Mouse (Mus musculus): ENCODE results near the gene Phactr1. TPM values are rescaled to one million over a fixed set of nuclear protein-coding genes. Genes with fewer than 3 reads are reported as not detected.
A peak's percentile ranks its signal among the peaks of the same experiment; 100 is the strongest.

Gene Phactr1
- polyA plus RNA-seq, 1 experiment from 2014 or later = 6.8 TPM

GRCm38 (mm10) chr13:43176676-43177075, 496.3 kb downstream of the Phactr1 start:
- no peaks in the 10 kb centered on the region for H3K9me3 ChIP-seq (ENCODE audit: control insufficient read depth)
- peaks cover 4% of the 10 kb centered on the region for H3K4me1 ChIP-seq (replicated peaks; ENCODE audit: control insufficient read depth, insufficient read depth, low read length)
- H3K9ac ChIP-seq (ENCODE audit: low read depth, low read length) = no peak overlapping the region
- ATAC-seq = no peak
- WGBS = 89% methylated on average over 3 of the region's 3 CpGs
- H3K4me2 ChIP-seq (replicated peaks; ENCODE audit: low read depth) = no peak overlapping the region
- H3K27me3 ChIP-seq (replicated peaks; ENCODE audit: control insufficient read depth, insufficient read depth, low read length) = no peaks in the 10 kb centered on the region
- no peak for TF ChIP-seq CTCF (IDR thresholded peaks at IDR 0.05; ENCODE audit: low read depth)
- no peaks in the 10 kb centered on the region for H3K36me3 ChIP-seq (ENCODE audit: control insufficient read depth, insufficient read depth)
- H3K4me3 ChIP-seq (ENCODE audit: low read depth, low read length) = no peak overlapping the region
- H3K27ac ChIP-seq (ENCODE audit: low read depth, low read length) = no peak overlapping the region

DNA sequence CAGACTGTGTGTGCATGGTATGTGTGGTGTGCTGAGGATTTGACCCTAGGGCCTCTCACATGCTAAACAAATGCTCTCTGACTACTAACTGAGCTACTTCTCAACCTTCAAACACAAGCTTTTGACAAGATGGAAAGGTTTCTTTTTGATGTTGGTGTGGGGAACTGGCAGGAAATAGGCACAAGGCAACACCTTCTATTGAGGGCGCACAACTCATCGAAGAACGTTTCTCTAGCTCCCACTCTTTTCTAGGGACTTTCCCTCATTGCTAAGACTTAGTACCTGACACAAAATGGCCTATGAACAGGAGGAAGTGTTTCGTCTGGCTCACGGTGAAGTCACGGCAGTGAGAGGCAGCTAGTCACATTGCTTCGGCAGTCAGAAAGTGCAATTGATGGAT, 496.9 kb downstream of the Phactr1 start:
- ATAC-seq = no peak
- no peak overlapping the region for H3K9ac ChIP-seq (ENCODE audit: low read depth, low read length)
- H3K4me1 ChIP-seq (replicated peaks; ENCODE audit: control insufficient read depth, insufficient read depth, low read length) = no peaks in the 10 kb centered on the region
- no peak for TF ChIP-seq CTCF (IDR thresholded peaks at IDR 0.05; ENCODE audit: low read depth)
- no peak overlapping the region for H3K4me2 ChIP-seq (replicated peaks; ENCODE audit: low read depth)
- 88% methylated on average over 7 of the region's 7 CpGs for WGBS
- H3K27ac ChIP-seq (ENCODE audit: low read depth, low read length) = no peak overlapping the region
- H3K36me3 ChIP-seq (ENCODE audit: control insufficient read depth, insufficient read depth) = no peaks in the 10 kb centered on the region
- no peak overlapping the region for H3K4me3 ChIP-seq (ENCODE audit: low read depth, low read length)
- no peaks in the 10 kb centered on the region for H3K9me3 ChIP-seq (ENCODE audit: control insufficient read depth)
- H3K27me3 ChIP-seq (replicated peaks; ENCODE audit: control insufficient read depth, insufficient read depth, low read length) = no peaks in the 10 kb centered on the region

DNA sequence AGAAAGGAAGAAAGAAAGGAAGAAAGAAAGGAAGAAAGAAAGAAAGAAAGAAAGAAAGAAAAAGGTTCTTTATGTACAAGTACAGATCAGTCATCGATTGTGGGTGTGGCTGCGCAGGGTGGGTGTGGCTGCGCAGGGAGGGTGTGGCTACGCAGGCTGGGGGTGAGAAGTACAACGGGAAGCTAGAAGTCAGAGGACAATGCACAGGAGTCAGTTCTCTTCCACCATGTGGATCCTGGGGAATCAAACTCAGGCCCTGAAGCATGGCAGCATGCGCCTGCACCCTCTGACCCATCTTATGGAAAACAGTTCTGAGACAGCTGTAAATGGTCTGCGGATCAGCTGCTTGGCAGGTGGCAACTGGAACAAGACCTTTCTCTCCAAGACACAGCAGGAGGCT, 500.7 kb downstream of the Phactr1 start:
- H3K36me3 ChIP-seq (ENCODE audit: control insufficient read depth, insufficient read depth) = no peaks in the 10 kb centered on the region
- 54% methylated on average over 7 of the region's 7 CpGs for WGBS
- no peaks in the 10 kb centered on the region for H3K27me3 ChIP-seq (replicated peaks; ENCODE audit: control insufficient read depth, insufficient read depth, low read length)
- H3K4me1 ChIP-seq (replicated peaks; ENCODE audit: control insufficient read depth, insufficient read depth, low read length) = no peaks in the 10 kb centered on the region
- H3K4me2 ChIP-seq (replicated peaks; ENCODE audit: low read depth) = no peak overlapping the region
- H3K9ac ChIP-seq (ENCODE audit: low read depth, low read length) = no peak overlapping the region
- H3K4me3 ChIP-seq (ENCODE audit: low read depth, low read length) = no peak overlapping the region
- H3K9me3 ChIP-seq (ENCODE audit: control insufficient read depth) = no peaks in the 10 kb centered on the region
- H3K27ac ChIP-seq (ENCODE audit: low read depth, low read length) = no peak overlapping the region
- ATAC-seq = no peak
- no peak for TF ChIP-seq CTCF (IDR thresholded peaks at IDR 0.05; ENCODE audit: low read depth)

DNA sequence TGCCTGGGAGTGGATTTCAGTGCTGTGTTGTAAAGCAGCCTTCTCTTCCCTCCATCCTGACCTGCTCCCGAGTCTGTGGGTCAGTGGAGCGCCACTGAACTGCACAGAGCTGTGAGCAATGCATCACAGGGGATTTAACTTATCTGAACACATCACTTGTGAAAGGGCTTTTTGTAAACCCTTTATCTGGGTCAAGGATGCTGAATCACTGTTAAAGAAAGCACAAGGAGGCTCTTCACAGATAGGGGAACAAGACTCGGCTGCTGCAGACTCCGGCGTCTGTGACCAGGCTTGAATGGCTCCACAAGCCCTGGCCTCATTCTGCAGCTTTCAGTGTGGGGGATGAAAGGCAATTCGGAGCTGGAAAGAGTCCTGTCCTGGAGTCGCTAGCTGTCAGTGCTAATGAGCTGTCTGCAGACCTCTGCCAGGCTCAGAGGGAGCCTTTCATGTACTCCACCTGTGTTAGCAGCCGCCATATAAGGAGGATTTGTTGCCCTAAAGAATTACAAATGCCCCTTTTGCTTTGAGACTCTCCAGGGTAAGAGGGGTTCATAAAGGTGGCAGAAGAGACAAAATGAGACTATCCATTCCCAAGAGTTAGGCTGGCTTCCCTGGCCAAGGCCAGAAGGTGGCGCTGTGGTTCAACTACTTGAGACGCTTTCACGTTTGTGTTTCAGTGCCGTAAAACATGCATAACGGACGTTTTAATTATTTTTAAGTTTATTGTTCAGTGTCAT, 502.2 kb downstream of the Phactr1 start:
- H3K4me3 ChIP-seq (ENCODE audit: low read depth, low read length) = peak overlapping the region; percentile 4; the same call in 1 of the 2 replicates
- H3K4me1 ChIP-seq (replicated peaks; ENCODE audit: control insufficient read depth, insufficient read depth, low read length) = no peaks in the 10 kb centered on the region
- no peaks in the 10 kb centered on the region for H3K9me3 ChIP-seq (ENCODE audit: control insufficient read depth)
- TF ChIP-seq CTCF (IDR thresholded peaks at IDR 0.05; ENCODE audit: low read depth) = peak; percentile 89
- 22% methylated on average over 14 of the region's 14 CpGs for WGBS
- H3K4me2 ChIP-seq (replicated peaks; ENCODE audit: low read depth) = peak overlapping the region; percentile 56
- H3K9ac ChIP-seq (ENCODE audit: low read depth, low read length) = no peak overlapping the region
- no peak for ATAC-seq
- no peaks in the 10 kb centered on the region for H3K27me3 ChIP-seq (replicated peaks; ENCODE audit: control insufficient read depth, insufficient read depth, low read length)
- no peaks in the 10 kb centered on the region for H3K36me3 ChIP-seq (ENCODE audit: control insufficient read depth, insufficient read depth)
- H3K27ac ChIP-seq (ENCODE audit: low read depth, low read length) = no peak overlapping the region

GRCm38 (mm10) chr13:43183248-43184055, 503.0 kb downstream of the Phactr1 start:
- H3K9me3 ChIP-seq (ENCODE audit: control insufficient read depth) = no peaks in the 10 kb centered on the region
- peak overlapping the region; percentile 56 for H3K4me2 ChIP-seq (replicated peaks; ENCODE audit: low read depth)
- H3K36me3 ChIP-seq (ENCODE audit: control insufficient read depth, insufficient read depth) = no peaks in the 10 kb centered on the region
- no peak overlapping the region for H3K9ac ChIP-seq (ENCODE audit: low read depth, low read length)
- no peaks in the 10 kb centered on the region for H3K4me1 ChIP-seq (replicated peaks; ENCODE audit: control insufficient read depth, insufficient read depth, low read length)
- WGBS = 30% methylated on average over 8 of the region's 8 CpGs
- no peaks in the 10 kb centered on the region for H3K27me3 ChIP-seq (replicated peaks; ENCODE audit: control insufficient read depth, insufficient read depth, low read length)
- no peak overlapping the region for H3K27ac ChIP-seq (ENCODE audit: low read depth, low read length)
- no peak for ATAC-seq
- no peak for TF ChIP-seq CTCF (IDR thresholded peaks at IDR 0.05; ENCODE audit: low read depth)
- peak overlapping the region; percentile 4; the same call in 1 of the 2 replicates for H3K4me3 ChIP-seq (ENCODE audit: low read depth, low read length)

DNA sequence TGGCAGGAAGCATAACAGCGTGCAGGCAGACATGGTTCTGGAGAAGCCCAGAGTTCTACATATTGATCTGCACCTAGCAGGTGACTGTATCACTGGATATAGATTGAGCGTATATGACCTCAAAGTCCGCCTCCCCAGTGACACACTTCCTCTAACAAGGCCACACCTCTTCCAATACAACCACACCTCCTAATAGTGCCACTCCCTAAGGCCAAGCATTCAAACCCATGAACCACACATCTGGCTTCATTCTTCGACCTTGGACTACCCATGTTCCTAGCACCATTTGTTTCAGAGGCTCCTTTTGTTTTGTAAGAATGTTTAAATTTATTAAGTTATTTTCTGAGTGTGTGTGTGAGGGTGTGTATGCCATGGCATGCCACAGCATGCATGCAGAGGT, 507.3 kb downstream of the Phactr1 start:
- TF ChIP-seq CTCF (IDR thresholded peaks at IDR 0.05; ENCODE audit: low read depth) = no peak
- ATAC-seq = no peak
- Histone ChIP-seq H3K4me3 (ENCODE audit: low read depth, low read length) (no peak overlapping the region), H3K27ac (ENCODE audit: low read depth, low read length) (no peak overlapping the region), H3K9me3 (ENCODE audit: control insufficient read depth) (no peaks in the 10 kb centered on the region), H3K4me2 (replicated peaks; ENCODE audit: low read depth) (no peak overlapping the region), H3K27me3 (replicated peaks; ENCODE audit: control insufficient read depth, insufficient read depth, low read length) (no peaks in the 10 kb centered on the region), H3K4me1 (replicated peaks; ENCODE audit: control insufficient read depth, insufficient read depth, low read length) (no peaks in the 10 kb centered on the region), H3K36me3 (ENCODE audit: control insufficient read depth, insufficient read depth) (no peaks in the 10 kb centered on the region), H3K9ac (ENCODE audit: low read depth, low read length) (no peak overlapping the region)
- WGBS = 95% methylated on average over 4 of the region's 4 CpGs

Measured in intestine, postnatal 0 days (tissue).